Mouse (Mus musculus) CD8-positive naive resting alpha-beta T cell, adult 57 days (primary cell): ENCODE data around the gene Tmem8. TPM values are rescaled to one million over a fixed set of nuclear protein-coding genes. Genes with fewer than 3 reads are reported as not detected.

ENCODE experiments used
- total RNA-seq: library from RNA; stranded (reverse); gene quantifications from one replicate; pipeline ENCODE4 v1.2.4, GENCODE M21; 2023

The Tmem8 gene
- 20.9 TPM for total RNA-seq

DNA sequence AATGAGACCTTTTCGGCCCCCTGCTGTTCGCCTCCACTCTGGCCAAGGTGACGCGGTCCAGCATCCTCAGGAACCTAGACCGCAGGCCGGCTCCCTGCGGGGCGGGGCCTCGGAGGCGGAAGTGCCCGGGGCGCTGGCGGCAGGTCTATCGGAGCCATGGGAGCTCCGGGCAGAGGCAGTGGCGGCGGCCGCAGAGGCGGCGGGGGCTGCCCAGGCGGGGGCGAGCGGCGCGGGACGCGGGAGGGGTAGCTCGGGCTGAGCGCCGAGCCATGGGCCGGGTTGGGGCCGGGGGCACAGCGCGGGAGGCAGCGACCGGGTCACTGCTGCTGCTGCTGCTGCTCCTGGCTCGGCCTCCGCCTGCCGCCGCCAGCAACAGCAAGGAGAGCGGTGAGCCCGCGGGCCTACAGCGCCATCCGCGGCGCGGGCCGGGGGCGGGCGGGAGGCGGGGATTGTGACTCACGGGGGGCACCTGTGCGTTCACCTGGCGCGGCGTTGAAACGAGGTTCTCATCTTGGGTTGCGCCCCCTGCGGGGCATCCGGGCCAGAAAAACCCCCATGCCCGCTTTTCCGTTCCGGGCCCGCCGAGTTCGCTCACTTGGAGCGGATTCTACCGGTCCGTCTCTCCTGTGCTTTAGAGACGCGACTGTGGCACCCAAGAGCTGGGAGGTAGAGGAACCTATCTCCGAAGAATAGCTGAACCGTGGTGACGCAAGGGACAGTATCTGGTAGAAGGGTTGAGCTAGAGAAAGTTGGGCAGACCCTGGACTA lies at the start of gene Tmem8:
Tmem8 (plus strand) TSS at position 119 of the 768 bp plus-strand sequence.

DNA sequence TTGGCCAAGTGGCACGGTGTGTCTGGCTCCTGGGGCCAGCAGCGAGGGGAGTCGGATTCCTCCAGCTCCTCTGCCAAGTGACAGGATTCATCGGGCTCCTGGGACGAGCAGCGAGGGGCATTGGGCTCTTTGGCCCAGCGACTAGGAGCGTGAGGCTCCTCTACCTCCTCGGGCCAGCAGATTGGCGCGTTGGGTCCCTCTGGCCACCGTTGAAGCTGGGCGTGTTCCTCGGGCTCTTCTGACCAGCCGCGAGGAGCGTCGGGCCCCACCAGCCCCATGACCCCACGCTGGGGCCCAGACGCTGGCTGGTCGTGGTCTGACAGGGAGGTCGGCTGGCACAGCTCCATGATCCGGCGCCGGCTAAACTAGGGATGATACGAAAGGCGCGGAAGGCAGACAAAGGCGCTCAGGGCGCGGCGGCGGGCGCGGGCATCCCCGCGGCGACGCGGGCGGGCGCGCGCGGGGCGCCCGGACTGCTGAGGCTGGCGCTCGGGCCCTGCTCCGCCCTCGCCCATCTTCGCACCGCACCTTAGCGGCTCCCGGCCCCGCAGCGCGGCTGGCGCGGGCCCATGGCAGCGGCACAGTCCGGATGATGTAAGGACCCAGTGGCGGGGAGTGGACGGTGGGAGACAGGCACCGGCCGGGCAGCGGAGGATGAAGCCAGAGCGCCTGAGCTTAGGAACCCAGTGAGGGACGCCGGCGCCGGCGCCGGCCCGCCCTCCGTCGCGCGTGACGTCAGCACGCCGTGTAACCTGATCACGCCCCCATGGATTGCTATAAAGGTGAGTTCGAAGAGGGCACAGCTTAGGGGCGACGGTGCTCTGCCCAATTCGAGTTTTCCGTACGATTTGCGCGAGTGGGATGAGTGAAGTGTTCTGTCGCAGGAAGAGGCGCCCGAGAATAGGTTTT lies 44.0 kb upstream of the Tmem8 start, which contains the start of gene Rab11fip3:
Rab11fip3 (minus strand) TSS at position 725 of the 909 bp plus-strand sequence.

DNA sequence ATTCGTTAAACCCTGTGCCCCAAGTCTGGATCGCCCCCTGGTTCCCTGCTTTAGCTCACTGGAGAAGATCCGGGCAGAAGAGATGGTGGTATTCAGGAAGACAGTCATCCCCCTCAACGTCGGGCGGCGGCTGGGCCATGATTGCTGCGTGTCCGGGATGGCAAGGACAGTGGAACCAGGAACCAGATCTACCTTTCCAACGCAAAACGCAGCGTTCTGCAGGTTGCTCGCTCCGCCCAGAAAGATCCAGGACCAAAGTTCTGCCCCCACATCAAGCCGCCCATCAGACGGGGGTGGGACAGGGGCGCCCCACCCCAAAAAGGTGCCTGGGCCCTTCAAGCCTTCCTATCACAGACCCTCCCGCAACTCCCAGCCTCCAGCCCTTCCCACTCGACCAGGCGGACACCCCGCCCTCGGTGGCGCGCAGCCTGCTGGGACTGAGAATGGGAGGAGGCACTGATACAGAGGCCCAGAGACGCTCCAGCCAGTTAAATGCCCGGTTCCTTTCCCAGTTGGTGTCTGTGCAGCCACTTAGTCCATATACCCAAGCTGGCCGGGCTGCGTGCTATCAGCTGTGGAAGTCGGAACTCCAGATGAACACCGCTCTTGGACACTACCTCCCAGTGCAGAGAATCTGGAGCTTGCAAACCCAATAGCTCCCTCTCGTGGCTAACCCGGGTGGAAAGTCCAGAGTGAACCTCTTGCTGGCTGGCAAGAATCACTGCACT lies 23.0 kb upstream of the Tmem8 start, which contains the start of gene Decr2:
Decr2 (minus strand) TSS at position 433 of the 728 bp plus-strand sequence.

DNA sequence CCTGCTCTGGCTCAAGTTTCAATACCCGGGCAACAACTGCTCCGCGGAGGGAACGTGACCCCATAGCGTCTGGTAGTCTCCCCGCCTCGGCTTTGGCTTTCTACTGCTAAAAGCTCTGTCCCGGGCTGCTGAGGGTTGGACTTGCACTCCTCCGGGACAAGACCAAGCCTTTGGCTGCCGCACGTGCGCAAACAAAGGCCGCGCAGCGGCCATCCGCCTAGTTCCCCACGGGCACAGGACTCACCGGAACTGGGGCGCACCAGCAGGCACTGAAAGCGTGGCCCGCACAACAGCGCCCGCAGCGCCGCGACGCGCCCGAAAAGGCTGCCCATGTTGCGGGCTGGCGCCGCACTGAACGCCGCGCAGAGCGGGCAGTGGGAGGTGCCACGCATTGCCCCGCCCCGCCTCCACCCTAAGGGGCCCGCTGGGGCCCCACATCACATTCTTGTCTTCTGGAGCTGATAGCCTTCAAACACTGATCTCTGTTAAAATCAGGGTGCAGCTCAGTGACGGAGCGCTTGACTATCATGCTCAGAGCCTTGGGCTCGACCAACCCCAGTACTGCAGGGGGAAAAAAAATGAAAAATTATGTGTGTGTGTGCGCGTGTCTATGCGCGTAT lies 17.9 kb upstream of the Tmem8 start, which contains the start of gene Nme4:
Nme4 (minus strand) TSS at position 482 of the 620 bp plus-strand sequence.

DNA sequence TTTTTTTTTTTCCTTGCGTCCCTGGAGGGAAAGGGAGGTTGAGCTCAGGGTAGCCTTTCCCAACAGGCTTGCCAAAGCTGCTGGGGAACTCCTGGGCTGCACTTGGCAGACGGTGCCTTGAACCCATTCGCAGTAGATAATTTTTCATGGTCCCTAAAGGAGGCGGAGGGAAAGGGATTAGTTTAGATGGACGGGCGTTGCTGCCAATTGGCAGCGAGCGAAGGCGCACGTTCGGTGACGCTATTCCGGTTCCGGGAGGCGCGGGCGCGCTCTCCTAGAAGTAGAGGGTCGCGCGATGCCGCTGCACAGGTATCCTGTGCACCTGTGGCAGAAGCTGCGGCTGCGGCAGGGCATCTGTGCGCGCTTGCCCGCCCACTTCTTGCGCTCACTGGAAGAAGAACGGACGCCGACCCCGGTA lies 10.2 kb downstream of the Tmem8 start, which contains the start of gene Mrpl28:
Mrpl28 (plus strand) TSS at position 234 of the 418 bp plus-strand sequence.

DNA sequence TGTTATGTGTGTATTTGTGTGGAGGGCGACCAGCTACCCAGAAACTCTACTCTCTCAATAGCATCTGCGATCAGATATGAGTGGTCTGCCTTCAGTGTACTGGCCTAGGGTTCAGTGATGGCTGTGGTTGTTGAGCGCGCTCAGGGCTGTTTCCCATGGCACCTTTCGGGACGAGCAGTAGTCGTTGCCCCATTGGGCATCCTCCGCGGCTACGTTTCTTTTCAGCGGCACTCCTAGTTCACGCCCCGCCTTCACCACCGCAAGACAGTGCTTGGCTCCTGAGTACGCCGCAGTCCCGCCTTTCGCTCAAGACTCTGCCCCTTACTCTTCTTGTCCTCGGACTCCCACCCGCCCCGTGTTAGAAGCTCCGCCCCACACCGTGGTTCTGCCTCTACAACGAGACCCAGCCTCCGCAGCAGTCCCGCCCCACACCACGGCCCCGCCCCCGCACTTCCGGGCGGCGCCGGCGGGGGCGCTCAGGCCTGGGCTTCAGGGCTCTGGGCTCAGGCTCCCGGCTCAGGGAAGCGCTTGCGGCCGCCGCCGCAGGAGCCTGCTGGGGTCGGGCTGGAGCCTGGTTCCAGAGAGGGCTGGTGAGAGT lies 25.2 kb downstream of the Tmem8 start, which contains the start of gene Axin1:
Axin1 (plus strand) TSS at position 450 of the 598 bp plus-strand sequence.

Other genes starting within 250 kb of the Tmem8 start
- gene Mcrip2, start 244.5 kb upstream of the Tmem8 start, total RNA-seq, result 8.2 TPM
- 29.2 TPM for gene Mettl26, start 238.2 kb upstream of the Tmem8 start, total RNA-seq
- gene Wfikkn1, start 232.4 kb upstream of the Tmem8 start, total RNA-seq, result 5.9 TPM
- 23.6 TPM for gene Rab40c, start 193.6 kb upstream of the Tmem8 start, total RNA-seq
- 55.6 TPM for gene Pigq, start 168.4 kb upstream of the Tmem8 start, total RNA-seq
- not detected for gene Nhlrc4, start 168.3 kb upstream of the Tmem8 start, total RNA-seq
- gene A930017K11Rik, start 160.7 kb upstream of the Tmem8 start, total RNA-seq, result not detected
- gene Capn15, start 127.5 kb upstream of the Tmem8 start, total RNA-seq, result 39.1 TPM
- gene Rab11fip3, start 43.7 kb upstream of the Tmem8 start, total RNA-seq, result 13.4 TPM
- gene Decr2, start 23.0 kb upstream of the Tmem8 start, total RNA-seq, result 3.7 TPM
- gene Nme4, start 17.7 kb upstream of the Tmem8 start, total RNA-seq, result 3.5 TPM
- 44.1 TPM for gene Mrpl28, start 10.2 kb downstream of the Tmem8 start, total RNA-seq
- gene Axin1, start 25.4 kb downstream of the Tmem8 start, total RNA-seq, result 114 TPM
- gene Pdia2, start 85.8 kb downstream of the Tmem8 start, total RNA-seq, result 0.89 TPM
- gene Rgs11, start 89.7 kb downstream of the Tmem8 start, total RNA-seq, result 34.2 TPM
- not detected for gene Arhgdig, start 94.5 kb downstream of the Tmem8 start, total RNA-seq
- gene Fam234a, start 130.9 kb downstream of the Tmem8 start, total RNA-seq, result 44.4 TPM
- 106 TPM for gene Luc7l, start 139.6 kb downstream of the Tmem8 start, total RNA-seq